Mouse (Mus musculus): ENCODE results near the gene Slc39a10.

- no peak for TF ChIP-seq CTCF (IDR thresholded peaks at IDR 0.05; ENCODE audit: extremely low read depth, insufficient read depth, insufficient read length, insufficient replicate concordance)
- no peak for TF ChIP-seq POLR2A (IDR thresholded peaks at IDR 0.05; ENCODE audit: low read depth, low read length)
These were observed 12.7 kb downstream of the Slc39a10 start for GRCm38 (mm10) chr1:46879951-46880350.
